Mouse (Mus musculus): ENCODE measurements around the gene Chst3. TPM values are rescaled to one million over a fixed set of nuclear protein-coding genes. Genes with fewer than 3 reads are reported as not detected.
"Not testable (repeated sequence)": the region's sequence is repeated elsewhere in the genome, so short reads cannot be mapped to it uniquely, and the experiment has no call there.

The Chst3 gene
- polyA plus RNA-seq, 1 experiment = not detected

- TF ChIP-seq POLR2A (IDR thresholded peaks at IDR 0.05; ENCODE audit: insufficient read depth, low read depth, low read length) (no peak), CTCF (IDR thresholded peaks at IDR 0.05; ENCODE audit: insufficient read depth, low read depth, low read length) (no peak)
- no peak overlapping the region for H3K4me3 ChIP-seq (ENCODE audit: insufficient read depth, low read depth, low read length)
- H3K27ac ChIP-seq (ENCODE audit: insufficient read depth, low read depth, low read length) = no peak overlapping the region
- H3K4me1 ChIP-seq (ENCODE audit: control insufficient read depth, insufficient read depth, low read length) = no peaks in the 10 kb centered on the region
- 91% methylated on average over 6 of the region's 6 CpGs for WGBS
Observed at GRCm38 (mm10) chr10:60240416-60240815, 21.4 kb upstream of the Chst3 start.

GRCm38 (mm10) chr10:60237475-60238154 lies 18.6 kb upstream of the Chst3 start:
- H3K27ac ChIP-seq (ENCODE audit: insufficient read depth, low read depth, low read length) = no peak overlapping the region
- peaks cover 5% of the 10 kb centered on the region; the same call in 1 of the 2 replicates for H3K4me1 ChIP-seq (ENCODE audit: control insufficient read depth, insufficient read depth, low read length)
- 71% methylated on average over 10 of the region's 10 CpGs for WGBS
- TF ChIP-seq POLR2A (IDR thresholded peaks at IDR 0.05; ENCODE audit: insufficient read depth, low read depth, low read length) (no peak), CTCF (IDR thresholded peaks at IDR 0.05; ENCODE audit: insufficient read depth, low read depth, low read length) (no peak)
- no peak overlapping the region for H3K4me3 ChIP-seq (ENCODE audit: insufficient read depth, low read depth, low read length)

GRCm38 (mm10) chr10:60235876-60236275 lies 16.8 kb upstream of the Chst3 start:
- WGBS = 95% methylated on average over 6 of the region's 6 CpGs
- not testable (repeated sequence) for H3K4me3 ChIP-seq (ENCODE audit: insufficient read depth, low read depth, low read length); H3K4me1 ChIP-seq (ENCODE audit: control insufficient read depth, insufficient read depth, low read length); H3K27ac ChIP-seq (ENCODE audit: insufficient read depth, low read depth, low read length)

- no peak for TF ChIP-seq POLR2A (IDR thresholded peaks at IDR 0.05; ENCODE audit: insufficient read depth, low read depth, low read length)
- TF ChIP-seq CTCF (IDR thresholded peaks at IDR 0.05; ENCODE audit: insufficient read depth, low read depth, low read length) = no peak
- peaks cover 5% of the 10 kb centered on the region; the same call in 1 of the 2 replicates for H3K4me1 ChIP-seq (ENCODE audit: control insufficient read depth, insufficient read depth, low read length)
- H3K27ac ChIP-seq (ENCODE audit: insufficient read depth, low read depth, low read length) = no peak overlapping the region
- H3K4me3 ChIP-seq (ENCODE audit: insufficient read depth, low read depth, low read length) = no peak overlapping the region
- 78% methylated on average over 9 of the region's 9 CpGs for WGBS
Observed at GRCm38 (mm10) chr10:60234006-60234405, 14.9 kb upstream of the Chst3 start.

- Histone ChIP-seq H3K4me3 (ENCODE audit: insufficient read depth, low read depth, low read length) (no peak overlapping the region), H3K27ac (ENCODE audit: insufficient read depth, low read depth, low read length) (no peak overlapping the region), H3K4me1 (ENCODE audit: control insufficient read depth, insufficient read depth, low read length) (peaks cover 5% of the 10 kb centered on the region; the same call in 1 of the 2 replicates)
- WGBS = 86% methylated on average over 6 of the region's 6 CpGs
- no peak for TF ChIP-seq POLR2A (IDR thresholded peaks at IDR 0.05; ENCODE audit: insufficient read depth, low read depth, low read length)
- TF ChIP-seq CTCF (IDR thresholded peaks at IDR 0.05; ENCODE audit: insufficient read depth, low read depth, low read length) = no peak
Observed at GRCm38 (mm10) chr10:60230321-60231088, 11.4 kb upstream of the Chst3 start.

- Histone ChIP-seq H3K4me3 (ENCODE audit: insufficient read depth, low read depth, low read length) (no peak overlapping the region), H3K4me1 (ENCODE audit: control insufficient read depth, insufficient read depth, low read length) (peaks cover 5% of the 10 kb centered on the region; the same call in 1 of the 2 replicates), H3K27ac (ENCODE audit: insufficient read depth, low read depth, low read length) (no peak overlapping the region)
- TF ChIP-seq POLR2A (IDR thresholded peaks at IDR 0.05; ENCODE audit: insufficient read depth, low read depth, low read length) = no peak
- no peak for TF ChIP-seq CTCF (IDR thresholded peaks at IDR 0.05; ENCODE audit: insufficient read depth, low read depth, low read length)
- 90% methylated on average over 6 of the region's 6 CpGs for WGBS
Observed at GRCm38 (mm10) chr10:60229113-60229512, 10.1 kb upstream of the Chst3 start.

GRCm38 (mm10) chr10:60227666-60228065 lies 8.6 kb upstream of the Chst3 start:
- H3K4me1 ChIP-seq (ENCODE audit: control insufficient read depth, insufficient read depth, low read length) = no peaks in the 10 kb centered on the region
- H3K4me3 ChIP-seq (ENCODE audit: insufficient read depth, low read depth, low read length) = no peak overlapping the region
- TF ChIP-seq POLR2A (IDR thresholded peaks at IDR 0.05; ENCODE audit: insufficient read depth, low read depth, low read length) (no peak), CTCF (IDR thresholded peaks at IDR 0.05; ENCODE audit: insufficient read depth, low read depth, low read length) (no peak)
- 85% methylated on average over 4 of the region's 4 CpGs for WGBS
- H3K27ac ChIP-seq (ENCODE audit: insufficient read depth, low read depth, low read length) = no peak overlapping the region

GRCm38 (mm10) chr10:60224601-60225000 lies 5.5 kb upstream of the Chst3 start:
- TF ChIP-seq CTCF (IDR thresholded peaks at IDR 0.05; ENCODE audit: insufficient read depth, low read depth, low read length) (no peak), POLR2A (IDR thresholded peaks at IDR 0.05; ENCODE audit: insufficient read depth, low read depth, low read length) (no peak)
- H3K4me1 ChIP-seq (ENCODE audit: control insufficient read depth, insufficient read depth, low read length) = 0 out of 2 replicates have a peak, but pooled peaks cover under 1% of the 10 kb centered on the region
- H3K4me3 ChIP-seq (ENCODE audit: insufficient read depth, low read depth, low read length) = no peak overlapping the region
- WGBS = 83% methylated on average over 2 of the region's 2 CpGs
- H3K27ac ChIP-seq (ENCODE audit: insufficient read depth, low read depth, low read length) = no peak overlapping the region

GRCm38 (mm10) chr10:60221571-60222259 lies 2.7 kb upstream of the Chst3 start:
- 87% methylated on average over 5 of the region's 5 CpGs for WGBS
- H3K27ac ChIP-seq (ENCODE audit: insufficient read depth, low read depth, low read length); H3K4me3 ChIP-seq (ENCODE audit: insufficient read depth, low read depth, low read length): not testable (repeated sequence)
- peaks cover 26% of the 10 kb centered on the region for H3K4me1 ChIP-seq (ENCODE audit: control insufficient read depth, insufficient read depth, low read length)
